Mouse (Mus musculus): ENCODE data around the gene D10Jhu81e. TPM values are rescaled to one million over a fixed set of nuclear protein-coding genes. Genes with fewer than 3 reads are reported as not detected.
"Not testable (repeated sequence)": the region's sequence is repeated elsewhere in the genome, so short reads cannot be mapped to it uniquely, and the experiment has no call there.

Gene D10Jhu81e
- polyA plus RNA-seq, 1 experiment from 2014 or later = 34.7 TPM

GRCm38 (mm10) chr10:78126311-78126710 is 43.3 kb downstream of the D10Jhu81e start:
- Histone ChIP-seq H3K27me3 (no peaks in the 10 kb centered on the region), H3K4me2 (replicated peaks) (no peak overlapping the region), H3K9ac (no peak overlapping the region), H3K27ac (no peak overlapping the region), H3K4me1 (peaks cover 19% of the 10 kb centered on the region; the same call in 1 of the 2 replicates), H3K36me3 (no peaks in the 10 kb centered on the region), H3K9me3 (no peaks in the 10 kb centered on the region), H3K4me3 (no peak overlapping the region)
- 87% methylated on average over 5 of the region's 5 CpGs for WGBS
- ATAC-seq (ENCODE audit: low FRiP score, low read depth) = no peak

DNA sequence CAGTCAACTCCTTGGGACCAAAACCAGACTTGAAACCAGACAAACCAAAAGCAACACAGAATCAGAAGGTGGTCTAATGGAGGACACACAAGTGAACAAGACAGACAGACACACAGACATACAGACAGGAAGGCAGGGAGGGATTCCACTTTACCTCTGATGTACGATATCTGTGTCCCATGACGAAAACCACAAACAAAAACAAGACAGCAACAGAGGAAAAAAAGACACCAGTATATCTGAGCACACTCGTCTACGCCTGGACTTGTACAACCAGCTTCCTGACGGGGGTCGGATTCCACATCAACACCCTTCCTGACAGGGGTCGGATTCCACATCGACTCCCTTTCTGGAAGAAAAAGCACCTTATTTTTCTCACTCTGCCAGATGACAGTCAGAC is 44.5 kb downstream of the D10Jhu81e start:
- ATAC-seq (ENCODE audit: low FRiP score, low read depth); H3K27ac ChIP-seq; H3K4me2 ChIP-seq (replicated peaks); H3K9me3 ChIP-seq; H3K36me3 ChIP-seq; H3K4me3 ChIP-seq; H3K27me3 ChIP-seq; H3K9ac ChIP-seq: not testable (repeated sequence)
- H3K4me1 ChIP-seq = peaks cover 19% of the 10 kb centered on the region; the same call in 1 of the 2 replicates
- 56% methylated on average over 8 of the region's 8 CpGs for WGBS

- H3K4me1 ChIP-seq = peaks cover 11% of the 10 kb centered on the region; the same call in 1 of the 2 replicates
- H3K4me2 ChIP-seq (replicated peaks); H3K4me3 ChIP-seq; H3K27ac ChIP-seq; H3K27me3 ChIP-seq; H3K9me3 ChIP-seq; H3K9ac ChIP-seq; ATAC-seq (ENCODE audit: low FRiP score, low read depth); H3K36me3 ChIP-seq: not testable (repeated sequence)
- WGBS = 56% methylated on average over 6 of the region's 6 CpGs
Observed at GRCm38 (mm10) chr10:78124137-78124536, 45.4 kb downstream of the D10Jhu81e start.

DNA sequence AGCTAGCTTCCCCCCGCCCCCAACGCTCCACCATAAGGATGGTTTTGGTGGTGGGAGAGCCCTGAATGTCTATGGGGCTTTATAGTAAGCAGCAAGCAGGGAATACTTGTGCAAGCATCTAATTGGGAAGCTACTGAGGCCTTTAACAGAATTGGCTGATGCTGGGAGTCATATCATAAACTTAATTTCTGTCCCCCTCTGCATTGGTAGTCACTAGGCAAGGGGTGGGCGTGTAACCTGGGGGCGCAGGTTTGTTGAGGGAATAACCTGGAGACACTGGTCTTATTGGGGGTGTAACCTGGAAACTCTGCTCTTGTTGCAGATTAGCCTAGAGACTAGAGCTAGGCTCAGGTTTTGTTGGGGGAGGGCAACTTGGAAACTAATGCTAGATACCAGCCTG is 50.2 kb downstream of the D10Jhu81e start:
- ATAC-seq (ENCODE audit: low FRiP score, low read depth) = no peak
- Histone ChIP-seq H3K4me3 (no peak overlapping the region), H3K9ac (no peak overlapping the region), H3K27ac (no peak overlapping the region), H3K36me3 (no peaks in the 10 kb centered on the region), H3K9me3 (peaks cover 4% of the 10 kb centered on the region; the same call in 1 of the 2 replicates), H3K27me3 (no peaks in the 10 kb centered on the region), H3K4me1 (no peaks in the 10 kb centered on the region), H3K4me2 (replicated peaks) (no peak overlapping the region)
- 90% methylated on average over 4 of the region's 4 CpGs for WGBS

DNA sequence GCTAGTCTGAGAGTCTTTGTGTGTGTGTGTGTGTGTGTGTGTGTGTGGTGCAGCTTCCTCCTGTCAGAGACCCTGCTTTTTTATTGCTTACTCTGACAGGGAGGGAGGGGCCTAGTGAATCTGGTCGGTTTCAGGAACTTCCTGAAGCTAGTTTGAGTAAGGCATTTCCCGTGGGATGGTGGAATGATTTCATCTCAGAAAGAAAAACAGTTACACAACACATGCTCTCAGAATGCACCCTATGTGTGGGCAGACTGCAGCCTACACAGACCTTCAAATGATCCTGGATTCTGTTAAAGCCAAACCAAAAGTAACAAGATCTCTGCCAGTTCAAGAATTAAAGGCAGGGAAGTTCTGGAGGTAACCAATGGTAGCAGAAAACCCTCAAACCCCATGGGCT is 54.4 kb downstream of the D10Jhu81e start:
- no peaks in the 10 kb centered on the region for H3K27me3 ChIP-seq
- H3K9me3 ChIP-seq = peaks cover 4% of the 10 kb centered on the region; the same call in 1 of the 2 replicates
- H3K4me3 ChIP-seq = no peak overlapping the region
- no peak overlapping the region for H3K9ac ChIP-seq
- WGBS = 77% methylated on average over 2 of the region's 2 CpGs
- no peaks in the 10 kb centered on the region for H3K36me3 ChIP-seq
- H3K4me2 ChIP-seq (replicated peaks) = no peak overlapping the region
- no peaks in the 10 kb centered on the region for H3K4me1 ChIP-seq
- ATAC-seq (ENCODE audit: low FRiP score, low read depth) = no peak
- H3K27ac ChIP-seq = no peak overlapping the region

- H3K4me3 ChIP-seq = no peak overlapping the region
- no peaks in the 10 kb centered on the region for H3K4me1 ChIP-seq
- no peaks in the 10 kb centered on the region for H3K27me3 ChIP-seq
- no peak overlapping the region for H3K9ac ChIP-seq
- 83% methylated on average over 4 of the region's 4 CpGs for WGBS
- H3K36me3 ChIP-seq = no peaks in the 10 kb centered on the region
- H3K9me3 ChIP-seq = peaks cover 4% of the 10 kb centered on the region; the same call in 1 of the 2 replicates
- H3K27ac ChIP-seq = no peak overlapping the region
- ATAC-seq (ENCODE audit: low FRiP score, low read depth) = no peak
- H3K4me2 ChIP-seq (replicated peaks) = no peak overlapping the region
Observed at GRCm38 (mm10) chr10:78114521-78115092, 55.0 kb downstream of the D10Jhu81e start.

Other genes with a start within 250 kb of the D10Jhu81e start
- 0.28 and 0.29 TPM in 2 replicates for gene Trpm2, start 199.2 kb downstream of the D10Jhu81e start, polyA plus RNA-seq (2015; fragmentation: Nextera tagmentation; extraction: Ambion mirVana)
- gene 1810043G02Rik, start 191.3 kb downstream of the D10Jhu81e start, polyA plus RNA-seq (2015; fragmentation: Nextera tagmentation; extraction: Ambion mirVana) = 30.6 and 31.1 TPM in 2 replicates
- 158 and 160 TPM in 2 replicates for gene Pfkl, start 159.7 kb downstream of the D10Jhu81e start, polyA plus RNA-seq (2015; fragmentation: Nextera tagmentation; extraction: Ambion mirVana)
- gene Dnmt3l, start 127.8 kb downstream of the D10Jhu81e start, polyA plus RNA-seq (2015; fragmentation: Nextera tagmentation; extraction: Ambion mirVana) = 0.17 TPM in 1 of 2 replicates, not detected in the other
- 0.99 and 1.0 TPM in 2 replicates for gene Aire, start 126.2 kb downstream of the D10Jhu81e start, polyA plus RNA-seq (2015; fragmentation: Nextera tagmentation; extraction: Ambion mirVana)
- 3.8 and 3.9 TPM in 2 replicates for gene Icosl, start 100.5 kb downstream of the D10Jhu81e start, polyA plus RNA-seq (2015; fragmentation: Nextera tagmentation; extraction: Ambion mirVana)
- 21.1 and 22.5 TPM in 2 replicates for gene Pwp2, start 15.4 kb upstream of the D10Jhu81e start, polyA plus RNA-seq (2015; fragmentation: Nextera tagmentation; extraction: Ambion mirVana)
- 12.6 and 13.3 TPM in 2 replicates for gene Trappc10, start 74.9 kb upstream of the D10Jhu81e start, polyA plus RNA-seq (2015; fragmentation: Nextera tagmentation; extraction: Ambion mirVana)
- gene Agpat3, start 182.7 kb upstream of the D10Jhu81e start, polyA plus RNA-seq (2015; fragmentation: Nextera tagmentation; extraction: Ambion mirVana) = 52.4 and 54.9 TPM in 2 replicates
- gene Rrp1, start 243.3 kb upstream of the D10Jhu81e start, polyA plus RNA-seq (2015; fragmentation: Nextera tagmentation; extraction: Ambion mirVana) = 326 and 342 TPM in 2 replicates

Measured in limb, embryonic 13.5 days (tissue).